Mouse (Mus musculus): Measurements from ENCODE around the gene Efr3b.

DNA sequence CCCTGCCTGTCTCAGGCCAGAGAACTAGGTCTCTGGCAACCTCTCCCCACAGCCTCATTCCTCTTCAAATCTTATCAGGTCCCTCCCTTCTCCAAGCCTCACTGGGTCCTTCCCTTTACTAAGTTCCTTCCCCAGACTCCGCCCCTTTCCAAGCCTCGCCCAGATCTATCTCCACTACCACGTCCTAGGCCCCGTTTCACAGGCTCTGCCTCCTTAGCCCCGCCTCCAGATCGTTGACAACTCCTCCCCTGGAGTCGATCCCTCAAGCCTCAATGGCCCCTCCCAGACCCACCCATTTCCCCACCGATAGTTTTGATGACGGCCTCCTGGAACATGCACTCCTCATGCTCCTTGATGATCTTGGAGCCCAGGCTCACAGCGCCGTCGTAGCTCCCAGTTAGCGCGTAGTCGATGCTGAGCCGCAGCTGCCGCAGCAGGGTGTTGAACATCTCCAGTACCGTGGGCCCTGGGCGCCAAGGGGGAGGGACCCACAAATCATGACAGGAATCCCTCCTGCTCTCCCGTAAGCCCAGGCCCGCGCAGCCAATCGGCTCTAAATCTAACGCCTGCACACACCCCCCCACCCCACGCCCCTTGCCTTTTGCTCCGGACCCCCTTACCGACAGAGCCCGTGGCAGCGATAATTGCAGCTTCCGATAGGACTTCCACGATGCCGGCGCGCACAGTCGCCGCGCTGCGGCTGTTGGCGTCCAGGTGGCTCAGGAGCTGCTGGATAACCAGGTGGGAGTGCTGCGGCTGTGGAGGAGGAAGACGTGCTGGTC, 57.2 kb downstream of the Efr3b start:
- TF ChIP-seq CTCF (IDR thresholded peaks at IDR 0.05; ENCODE audit: insufficient read depth, low read depth, low read length) (no peak), POLR2A (IDR thresholded peaks at IDR 0.05; ENCODE audit: insufficient read depth, low read depth, low read length) (0 out of 2 replicates have a peak, but pooled peaks have one; percentile 24)

Data from olfactory bulb, adult 2 months (tissue).